Mouse (Mus musculus): Measurements from ENCODE around the gene Tada2b. TPM values are rescaled to one million over a fixed set of nuclear protein-coding genes. Genes with fewer than 3 reads are reported as not detected.

Gene Tada2b
- polyA plus RNA-seq, 1 experiment from 2014 or later = 2.6 TPM

GRCm38 (mm10) chr5:36424676-36425075 is 59.4 kb downstream of the Tada2b start:
- TF ChIP-seq CTCF (IDR thresholded peaks at IDR 0.05; ENCODE audit: low read depth) = no peak
- DNase-seq (ENCODE audit: low spot score) = no peak
- Histone ChIP-seq H3K27me3 (ENCODE audit: insufficient read depth, low read length) (no peaks in the 10 kb centered on the region), H3K4me2 (ENCODE audit: low read length) (no peak overlapping the region), H3K9ac (ENCODE audit: low read depth, low read length) (no peak overlapping the region), H3K4me1 (replicated peaks; ENCODE audit: insufficient read depth, low read length) (peaks cover 5% of the 10 kb centered on the region), H3K27ac (no peak overlapping the region), H3K4me3 (replicated peaks; ENCODE audit: low read depth, low read length) (no peak overlapping the region), H3K36me3 (ENCODE audit: insufficient read depth, low read length) (no peaks in the 10 kb centered on the region), H3K9me3 (replicated peaks; ENCODE audit: low read length) (no peaks in the 10 kb centered on the region)
- no peak for ATAC-seq (replicated peaks; ENCODE audit: low FRiP score, low read depth)

Other genes with a start within 250 kb of the Tada2b start
- gene Sorcs2, start 86.1 kb downstream of the Tada2b start, polyA plus RNA-seq (2015; fragmentation: Nextera tagmentation; extraction: Ambion mirVana) = 5.1 and 5.8 TPM in 2 replicates
- gene Grpel1, start 19.3 kb downstream of the Tada2b start, polyA plus RNA-seq (2015; fragmentation: Nextera tagmentation; extraction: Ambion mirVana) = 67.5 and 68.0 TPM in 2 replicates
- 0.68 and 0.74 TPM in 2 replicates for gene Ccdc96, start 303 bp upstream of the Tada2b start, polyA plus RNA-seq (2015; fragmentation: Nextera tagmentation; extraction: Ambion mirVana)
- gene Tbc1d14, start 109.0 kb upstream of the Tada2b start, polyA plus RNA-seq (2015; fragmentation: Nextera tagmentation; extraction: Ambion mirVana) = 39.7 and 41.6 TPM in 2 replicates
- gene D5Ertd579e, start 211.7 kb upstream of the Tada2b start, polyA plus RNA-seq (2015; fragmentation: Nextera tagmentation; extraction: Ambion mirVana) = 19.8 and 19.9 TPM in 2 replicates

Measured in kidney, postnatal 0 days (tissue).